Mouse (Mus musculus) T-helper 17 cell (primary cell): Measurements from ENCODE around the gene Dupd1.

Source experiments
- in situ Hi-C, 2 experiments: fragments of 300-600 bp; cut with MboI, MseI; formaldehyde crosslinking; loops; 1 replicate in 1 of 2; 2 replicates in 1 of 2; pipeline ENCODE4 v1.15.1; 2025; ENCODE audit warnings: high pct_unique_total_duplicates in 2 of 2

Dupd1 gene

DNA sequence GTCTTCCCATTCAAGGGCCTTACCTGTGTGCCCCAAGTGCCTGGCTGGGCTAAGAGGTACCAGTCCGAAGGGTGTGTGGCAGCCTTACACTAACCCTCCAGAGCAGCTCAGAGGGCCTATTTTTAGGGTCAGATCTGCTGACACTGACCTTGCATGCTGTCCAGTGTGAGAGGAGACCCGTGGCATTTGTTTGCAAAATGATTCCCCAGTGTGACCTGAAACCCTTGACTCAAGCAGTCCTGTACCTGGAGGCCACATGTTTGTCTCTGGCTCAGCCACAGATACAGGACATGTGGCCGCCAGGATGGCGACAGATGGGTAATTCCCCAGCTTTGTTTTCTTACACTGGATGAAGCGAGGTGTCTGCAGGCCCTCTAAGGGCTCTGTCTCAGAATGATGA lies at the start of gene Dupd1:
Gene Dupd1, minus strand, starts transcription at position 91 of the 400 bp plus-strand sequence.
- in situ Hi-C loops, result no loop called here

DNA sequence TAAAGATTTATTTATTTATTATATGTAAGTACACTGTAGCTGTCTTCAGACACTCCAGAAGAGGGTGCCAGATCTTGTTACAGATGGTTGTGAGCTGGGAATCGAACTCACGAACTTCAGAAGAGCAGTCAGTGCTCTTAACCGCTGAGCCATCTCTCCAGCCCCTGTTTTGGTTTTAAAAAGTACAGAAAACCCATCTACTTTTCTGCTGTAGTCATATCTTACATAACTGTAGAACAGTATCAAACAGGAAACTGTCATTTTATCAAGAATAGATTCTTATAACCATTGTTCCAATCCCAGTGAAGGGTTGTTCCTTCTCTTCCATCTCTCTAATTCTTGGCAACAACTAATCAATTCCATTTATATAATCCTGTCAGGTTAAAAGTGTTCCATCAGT lies 49.4 kb upstream of the Dupd1 start:
- in situ Hi-C loops, result no loop called here

DNA sequence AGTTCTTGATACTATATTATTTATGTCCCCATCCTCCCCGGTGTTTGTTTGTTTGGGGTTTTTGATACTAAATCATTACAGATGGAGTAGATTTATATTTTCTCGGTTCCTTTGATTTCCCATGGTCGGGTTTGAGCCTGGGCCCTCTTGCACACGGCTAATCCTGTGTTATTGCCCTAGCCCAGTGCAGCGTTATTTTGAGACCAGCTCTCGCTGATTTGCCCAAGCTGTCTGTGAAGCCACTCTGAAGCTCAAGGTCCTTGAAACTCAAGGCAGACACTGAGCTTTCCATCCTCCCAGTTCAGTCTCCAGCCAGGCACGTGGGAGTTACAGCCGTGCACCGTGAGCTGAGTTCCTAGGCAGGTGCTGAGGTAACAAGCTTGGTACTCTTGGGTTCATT lies 47.2 kb upstream of the Dupd1 start:
- in situ Hi-C loops, result no loop called here

DNA sequence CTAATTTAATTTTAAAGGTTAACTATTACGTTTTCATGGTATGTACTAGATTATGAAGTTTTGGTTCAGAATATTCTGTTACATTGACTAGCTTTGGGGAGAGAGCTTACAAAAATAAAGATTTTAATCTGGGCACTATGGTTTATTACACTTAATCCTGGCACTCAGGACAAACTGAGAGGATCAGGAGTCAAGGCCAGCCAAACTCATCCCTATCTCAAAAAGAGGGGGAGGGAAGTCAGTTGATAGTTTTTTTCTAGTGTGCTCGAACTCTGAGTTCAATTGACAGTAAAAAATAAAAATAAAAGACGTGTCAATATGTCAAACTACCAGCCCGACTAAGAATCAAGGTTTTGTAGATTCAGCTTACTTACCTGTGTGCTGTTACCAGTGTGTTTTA lies 39.0 kb upstream of the Dupd1 start:
- in situ Hi-C loops, result no loop called here

DNA sequence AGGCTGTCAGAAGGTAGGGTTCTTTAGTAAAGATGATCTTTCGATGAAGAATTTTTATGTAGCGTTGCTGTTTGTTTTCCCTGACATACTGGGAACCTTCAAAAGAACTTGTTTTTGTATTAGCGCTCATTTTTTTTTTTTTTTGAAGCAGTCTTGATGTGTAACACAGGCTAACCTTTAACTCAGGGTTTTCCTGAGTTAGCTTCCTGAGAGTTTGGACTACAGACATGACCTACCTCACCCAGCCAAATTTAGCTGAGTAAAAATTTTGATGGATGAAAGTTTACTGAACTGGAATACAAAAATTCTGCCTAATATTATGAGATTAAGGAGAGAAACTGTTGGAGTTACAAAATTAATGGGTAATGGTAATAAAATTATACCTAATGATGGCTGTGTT lies 38.0 kb upstream of the Dupd1 start:
- in situ Hi-C loops, result no loop called here

DNA sequence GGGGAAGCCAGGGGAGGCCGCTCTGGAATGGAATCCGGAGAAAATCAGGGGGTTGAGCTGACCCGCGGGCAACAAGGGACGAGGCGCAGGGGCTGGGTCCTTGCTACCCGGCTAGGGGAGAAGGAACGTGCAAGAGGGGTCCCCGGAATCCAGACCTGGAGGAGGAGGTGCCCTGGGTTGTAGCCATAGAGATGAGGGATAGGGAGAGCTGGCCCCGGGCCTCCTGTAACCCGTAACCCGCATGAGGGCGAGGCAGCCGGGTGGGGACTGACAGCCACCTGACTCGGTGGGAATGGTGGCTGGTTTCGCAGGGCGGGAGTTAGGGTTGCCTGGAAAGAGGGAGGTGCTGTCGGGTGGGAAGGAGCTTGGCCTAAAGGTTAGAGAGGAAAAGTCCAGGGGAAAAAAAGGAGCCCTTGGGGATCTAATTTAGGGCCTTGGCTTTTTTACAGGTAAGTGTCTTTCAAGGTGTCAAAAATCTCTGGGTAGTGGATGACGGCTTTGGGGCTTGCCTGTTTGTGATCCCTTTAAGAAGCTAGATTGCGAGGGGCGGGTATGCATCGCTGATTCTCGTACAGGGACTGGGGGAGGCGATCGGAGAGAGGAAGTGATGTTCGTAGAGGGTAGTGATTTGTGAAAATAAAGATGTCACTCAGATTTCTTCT lies 36.6 kb upstream of the Dupd1 start, which contains the start of gene Dusp13:
Gene Dusp13, minus strand, starts transcription at position 301 of the 662 bp plus-strand sequence.
- in situ Hi-C loops, result no loop called here

DNA sequence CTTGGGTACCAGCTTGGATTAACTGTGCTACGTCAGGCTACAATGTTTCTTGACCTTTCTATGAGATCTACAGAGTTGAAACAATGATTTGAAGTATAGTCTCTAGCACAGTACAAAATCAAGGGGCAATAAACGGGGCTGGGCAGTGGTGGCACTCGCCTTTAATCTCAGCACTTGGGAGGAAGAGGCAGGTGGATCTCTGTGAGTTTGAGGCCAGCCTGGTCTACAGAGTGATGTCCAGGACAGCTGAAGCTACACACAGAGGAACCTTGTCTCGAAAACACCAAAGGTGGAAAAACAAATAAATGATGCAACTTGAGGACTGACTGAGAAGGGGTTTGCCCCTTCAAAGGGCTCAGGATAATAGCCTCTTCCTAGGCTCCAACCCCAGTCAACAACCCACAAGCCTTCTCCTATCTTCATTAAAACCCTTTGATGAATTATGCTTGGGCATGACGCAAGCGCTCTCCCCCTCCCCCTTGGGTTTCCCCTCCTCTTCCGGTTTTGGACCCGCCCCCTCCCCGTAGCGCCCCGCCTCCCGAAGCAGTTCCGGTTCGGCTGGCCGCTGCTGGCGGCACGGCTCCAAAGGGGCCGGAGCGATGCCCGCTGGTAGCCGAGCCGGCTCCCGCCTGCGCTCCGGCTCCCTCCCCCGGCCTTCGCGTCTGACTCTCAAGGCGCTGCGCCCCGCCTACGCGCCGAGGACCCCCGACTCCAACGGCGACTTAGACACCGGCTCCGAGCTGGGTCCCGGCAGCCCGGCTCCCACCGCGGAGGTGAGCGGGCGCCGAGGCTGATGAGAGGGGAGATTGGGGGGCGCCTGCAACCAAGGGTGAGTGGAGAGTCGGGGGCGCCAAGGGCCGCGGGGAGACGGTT lies 35.9 kb upstream of the Dupd1 start, which contains the start of gene Samd8:
Gene Samd8, plus strand, starts transcription at position 524 of the 873 bp plus-strand sequence.
- in situ Hi-C loops, result no loop called here

DNA sequence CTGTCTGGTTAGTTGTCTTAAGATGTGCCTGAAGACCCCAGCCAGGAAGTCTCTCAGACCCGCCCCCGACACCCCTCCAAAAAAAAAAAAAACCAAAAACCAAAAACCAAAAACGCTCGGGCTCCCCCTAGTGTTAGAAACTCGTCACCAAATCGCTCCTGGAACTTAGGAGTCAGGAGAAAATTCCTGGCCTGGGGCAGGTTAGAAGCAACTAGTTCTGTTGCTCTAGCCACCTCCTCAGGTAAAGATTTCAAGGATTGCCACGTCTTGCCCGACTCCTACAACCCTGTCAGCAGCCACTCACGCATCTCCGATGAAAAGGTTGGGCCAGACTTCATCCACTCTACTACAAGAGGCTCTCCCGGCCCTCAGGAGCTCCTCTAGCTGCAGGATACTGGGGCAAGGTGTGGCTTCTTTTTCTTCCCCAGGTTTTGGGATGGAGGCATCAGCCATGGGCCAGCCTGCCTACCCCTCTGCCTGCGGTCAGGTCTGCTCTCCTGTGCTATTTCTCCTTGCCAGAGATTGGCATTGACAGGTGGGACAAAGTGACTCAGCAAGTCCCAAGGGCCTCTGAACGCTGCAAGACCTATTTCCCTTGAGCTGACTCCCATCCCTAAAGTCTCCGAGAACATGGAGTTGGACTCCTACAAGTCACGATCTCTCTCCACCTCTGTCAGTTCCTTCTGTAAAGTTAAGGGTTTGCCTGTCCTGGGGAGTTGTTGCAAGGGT lies 33.9 kb upstream of the Dupd1 start:
- in situ Hi-C loops, result loop anchor here (5.0 to 10.0 kb wide), 2 partner anchors 61 to 944 kb away; no protein-coding TSS in a partner anchor

DNA sequence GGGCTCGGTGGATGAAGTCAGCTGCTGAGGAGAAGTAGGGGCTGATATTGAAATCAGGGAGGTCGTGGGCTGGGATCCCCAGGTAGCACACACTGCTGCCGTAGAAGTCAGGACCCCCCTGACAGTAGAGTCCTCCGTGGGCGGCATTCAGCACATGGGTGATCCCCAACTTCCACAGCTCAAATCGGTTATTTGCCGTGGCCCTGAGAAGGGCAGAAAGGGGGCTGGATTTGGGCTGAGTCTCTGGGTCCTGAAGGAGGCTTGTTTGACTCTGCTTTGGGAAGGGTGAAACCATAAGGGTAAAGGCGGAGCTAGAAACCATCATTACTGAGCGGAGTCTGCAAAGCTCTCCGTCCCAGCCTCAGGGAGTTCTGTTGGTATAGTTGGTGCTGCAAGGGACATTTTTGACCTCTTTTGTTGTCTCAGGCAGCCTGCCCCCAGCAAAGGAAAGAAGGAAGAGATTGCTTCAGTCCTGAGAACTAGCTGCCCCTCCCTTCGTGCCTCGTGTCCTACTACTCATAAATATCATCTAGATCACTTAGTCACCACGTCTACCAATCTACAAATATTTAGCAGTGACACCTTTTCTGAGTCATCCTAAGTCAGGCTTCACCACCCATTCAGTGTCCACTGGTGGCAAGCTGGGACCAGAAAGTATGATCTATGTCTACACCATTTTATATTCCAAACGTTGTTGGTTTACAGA lies 33.2 kb upstream of the Dupd1 start:
- in situ Hi-C loops, result loop anchor here (5.0 to 10.0 kb wide), 2 partner anchors 60 to 943 kb away; no protein-coding TSS in a partner anchor

DNA sequence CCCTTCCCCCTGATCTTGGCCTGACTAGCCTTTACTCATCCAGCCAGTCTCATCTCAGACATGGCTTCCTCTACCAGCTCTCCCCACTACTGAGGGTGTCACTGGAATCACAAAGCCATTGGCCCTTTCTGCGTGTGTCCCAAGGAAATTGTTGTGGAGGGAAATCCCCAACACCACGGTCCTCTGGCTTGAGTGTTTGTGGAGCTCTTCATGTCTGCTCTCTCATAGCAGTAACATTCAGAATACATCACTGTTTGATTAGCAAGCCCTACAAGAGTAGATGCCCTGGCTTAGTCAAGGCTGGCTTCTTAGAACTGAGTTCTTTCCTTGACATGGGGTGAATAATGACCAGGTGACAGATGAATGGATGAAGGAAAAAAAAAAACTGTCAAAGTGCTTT lies 32.5 kb upstream of the Dupd1 start:
- in situ Hi-C loops, result loop anchor here (5.0 to 10.0 kb wide), 2 partner anchors 60 to 942 kb away; no protein-coding TSS in a partner anchor

DNA sequence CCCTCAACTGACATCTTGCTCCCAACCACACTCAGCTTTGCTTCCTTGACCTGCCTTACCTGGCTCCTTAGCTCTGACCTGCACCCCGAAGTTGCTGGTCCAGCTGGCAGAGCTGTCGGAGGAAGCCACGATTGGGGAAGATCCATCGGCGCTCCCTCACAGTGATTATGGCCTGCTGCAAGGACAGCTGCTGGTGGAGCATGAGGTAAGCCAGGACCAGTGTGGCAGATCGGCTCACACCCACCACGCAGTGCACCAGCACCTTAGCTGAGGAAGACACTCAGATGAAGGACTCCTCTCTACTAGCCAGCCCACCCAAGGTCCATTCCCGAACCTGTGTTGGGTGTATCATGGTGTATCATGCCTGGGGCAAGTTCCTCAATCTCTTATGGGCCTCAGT lies 31.9 kb upstream of the Dupd1 start:
- in situ Hi-C loops, result loop anchor here (5.0 to 10.0 kb wide), 2 partner anchors 59 to 941 kb away; no protein-coding TSS in a partner anchor

DNA sequence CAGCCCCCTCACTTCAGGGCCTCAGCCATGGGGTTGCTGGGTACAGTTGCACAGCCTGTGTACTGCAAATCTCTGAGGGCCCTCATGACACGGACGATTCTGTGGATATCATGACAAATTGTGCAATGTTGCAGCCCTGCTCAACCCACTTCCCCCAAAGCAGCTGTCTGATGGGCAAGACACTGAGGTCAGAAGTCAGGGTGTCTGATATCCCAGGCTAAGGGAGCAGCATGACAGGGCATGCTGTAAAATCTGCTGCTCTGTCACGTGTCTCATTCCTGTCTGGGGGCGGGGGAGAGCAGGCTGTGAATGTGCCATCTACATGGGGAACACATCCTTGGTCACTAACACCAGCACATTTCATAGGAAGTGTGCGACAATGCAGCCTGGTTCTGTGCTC lies 30.8 kb upstream of the Dupd1 start:
- in situ Hi-C loops, result loop anchor here (5.0 to 10.0 kb wide), 2 partner anchors 58 to 940 kb away; no protein-coding TSS in a partner anchor

DNA sequence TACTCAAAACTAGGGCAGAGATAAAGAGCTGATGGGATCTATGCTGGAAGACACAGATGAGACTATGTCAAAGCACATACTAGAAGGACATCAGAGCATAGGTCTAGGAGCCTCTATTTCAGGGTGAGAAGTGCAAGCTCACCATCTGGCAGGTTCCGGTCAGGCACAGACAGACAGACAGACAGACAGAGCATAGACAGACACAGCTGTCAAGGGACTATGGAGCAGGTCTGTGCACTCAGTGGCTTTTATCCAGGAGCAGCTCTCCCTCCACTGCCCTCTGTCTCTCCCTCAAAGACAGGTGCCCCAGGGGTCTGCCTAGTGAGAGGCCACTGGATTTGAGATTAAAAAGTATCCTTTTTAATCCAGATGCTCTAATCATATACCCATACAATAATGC lies 29.8 kb upstream of the Dupd1 start:
- in situ Hi-C loops, result loop anchor here in 1 of 2 experiments (10.0 kb wide), 1 partner anchor 939 kb away; no protein-coding TSS in a partner anchor

DNA sequence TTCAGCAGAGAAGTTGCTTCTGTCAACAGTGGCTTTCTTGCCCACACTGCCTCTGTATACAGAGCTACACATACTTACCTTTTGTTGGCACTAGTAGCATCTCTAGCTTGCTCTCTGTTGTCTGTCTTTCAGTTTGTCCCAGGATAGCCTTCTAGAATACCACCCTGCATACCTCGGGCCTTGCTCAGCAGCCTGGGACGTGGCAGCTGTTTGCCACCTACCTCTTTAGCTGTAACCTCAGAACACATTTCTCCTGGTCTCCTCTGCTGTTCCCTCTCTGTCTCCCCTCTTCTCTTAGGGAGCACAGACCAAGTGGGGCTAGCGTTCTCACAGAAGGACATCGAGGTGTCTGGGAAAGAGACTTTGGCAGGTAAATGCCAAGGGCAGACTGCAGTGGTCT lies 28.1 kb upstream of the Dupd1 start:
- in situ Hi-C loops, result loop anchor here in 1 of 2 experiments (10.0 kb wide), 1 partner anchor 938 kb away; no protein-coding TSS in a partner anchor

DNA sequence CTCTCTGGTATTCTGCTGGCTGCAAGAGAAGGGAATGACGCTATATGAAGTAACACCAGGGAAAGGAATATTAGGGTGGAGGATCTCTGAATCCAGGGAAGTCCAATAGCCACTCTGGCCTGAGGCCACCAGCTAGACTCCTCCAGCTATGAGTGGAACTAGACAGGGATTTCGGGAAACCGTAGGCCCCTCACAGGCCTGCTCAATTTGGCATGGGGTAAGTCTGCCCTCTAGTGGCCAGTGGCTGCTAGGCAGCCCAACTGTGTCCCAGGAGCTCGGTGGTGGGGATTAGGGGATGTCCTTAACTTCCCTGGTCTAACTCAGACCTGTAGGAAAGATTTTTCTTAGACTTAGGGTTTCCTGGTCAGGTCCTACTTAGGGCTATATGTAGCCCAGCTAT lies 27.4 kb upstream of the Dupd1 start:
- in situ Hi-C loops, result loop anchor here in 1 of 2 experiments (10.0 kb wide), 1 partner anchor 937 kb away; no protein-coding TSS in a partner anchor

DNA sequence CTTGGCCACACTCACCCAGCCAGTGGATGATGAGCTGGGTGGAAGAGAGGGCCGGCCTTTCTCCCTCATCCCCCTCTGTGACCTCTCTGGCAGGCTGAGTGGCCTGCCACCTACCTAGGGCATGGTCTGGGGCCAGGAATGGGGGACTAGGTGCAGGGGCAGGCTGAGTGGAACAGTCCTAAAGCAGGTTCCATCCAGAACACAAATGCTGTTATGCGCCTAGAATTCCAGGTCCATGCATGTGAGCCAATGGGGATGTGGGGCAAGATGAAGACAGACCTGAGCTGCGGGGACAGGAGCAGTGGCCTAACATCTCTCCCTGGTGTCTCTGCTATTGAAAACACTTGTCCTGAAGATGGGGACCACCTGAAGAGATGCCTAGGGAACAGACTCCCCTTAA lies 26.9 kb upstream of the Dupd1 start:
- in situ Hi-C loops, result loop anchor here in 1 of 2 experiments (10.0 kb wide), 1 partner anchor 937 kb away; no protein-coding TSS in a partner anchor

DNA sequence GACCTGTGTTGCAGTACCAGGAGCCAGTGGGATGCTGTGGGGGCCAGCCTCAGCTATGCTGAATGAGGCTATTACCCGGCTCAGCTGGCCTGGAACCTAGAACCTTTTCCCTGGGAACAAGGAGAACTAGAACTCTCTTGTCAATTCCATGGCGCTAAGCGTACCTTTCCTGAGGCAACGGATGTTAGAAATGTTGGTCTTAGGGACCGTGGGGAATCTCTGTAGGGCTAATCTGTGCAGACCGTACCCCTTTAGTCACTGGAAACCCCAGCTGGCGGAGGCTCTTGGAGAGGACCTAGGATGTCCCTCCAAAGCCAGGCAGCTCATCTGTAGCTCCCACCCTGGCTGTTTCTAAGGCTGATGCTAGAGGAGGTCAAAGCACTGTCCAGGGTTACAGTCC lies 26.0 kb upstream of the Dupd1 start:
- in situ Hi-C loops, result loop anchor here in 1 of 2 experiments (10.0 kb wide), 1 partner anchor 936 kb away; no protein-coding TSS in a partner anchor

DNA sequence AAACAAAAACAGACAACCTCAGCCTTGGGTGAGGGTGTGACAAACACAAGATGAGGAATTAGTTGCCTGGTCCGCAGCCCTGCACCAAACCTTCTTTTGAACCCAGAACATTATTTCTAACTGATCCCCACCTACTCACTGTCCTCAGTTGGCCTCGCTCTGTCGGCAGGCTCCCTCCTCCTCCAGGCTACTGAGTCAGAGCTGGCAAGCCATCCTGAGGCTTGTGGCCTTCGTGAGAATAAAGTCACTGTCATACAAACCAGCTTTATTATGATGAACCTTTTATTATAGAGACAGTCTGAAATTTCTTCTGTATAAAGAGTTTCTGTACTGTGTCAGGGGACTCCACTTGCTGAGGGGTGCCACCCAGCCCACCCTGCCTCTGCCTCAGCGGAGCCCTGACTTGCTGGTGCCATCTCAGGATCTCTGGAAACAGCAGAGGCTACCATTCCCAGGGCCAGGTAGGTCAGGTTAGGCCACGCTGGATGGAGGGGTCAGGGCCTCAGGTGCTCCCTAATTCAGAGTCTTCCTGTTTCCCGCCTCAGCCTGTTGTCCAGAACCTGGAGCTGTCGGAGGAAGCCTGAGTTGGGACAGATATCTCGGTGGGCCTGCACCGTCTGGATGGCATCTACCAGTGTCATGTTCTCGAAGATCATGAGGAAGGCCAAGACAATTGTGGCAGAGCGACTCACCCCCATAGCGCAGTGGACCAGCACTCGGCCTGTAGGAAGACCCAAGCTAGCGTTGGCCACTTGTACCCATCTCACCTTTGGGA lies 18.9 kb upstream of the Dupd1 start:
- in situ Hi-C loops, result loop anchor here in 1 of 2 experiments (5.0 kb wide), 1 partner anchor 606 kb away; no protein-coding TSS in a partner anchor

DNA sequence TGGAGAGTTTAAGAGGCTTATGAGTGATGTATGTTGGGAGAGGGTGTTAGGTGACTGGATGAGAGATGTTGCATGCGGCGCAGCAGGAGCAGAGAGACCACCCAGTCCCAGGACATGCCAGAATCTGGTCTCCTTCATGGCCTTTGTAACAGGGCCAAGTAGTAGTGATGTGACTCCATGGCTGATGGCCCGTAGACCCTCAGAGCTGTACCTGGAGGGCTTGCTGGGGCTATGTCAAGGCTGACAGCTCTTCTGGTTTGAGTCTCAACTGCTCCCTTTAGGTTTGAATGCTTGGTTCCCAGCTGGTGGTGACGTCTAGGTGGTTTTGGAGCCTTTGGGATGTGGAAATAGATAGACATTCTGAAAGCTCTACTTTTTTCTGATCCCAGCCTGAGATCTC lies 15.6 kb upstream of the Dupd1 start:
- in situ Hi-C loops, result loop anchor here (5.0 to 10.0 kb wide), 2 partner anchors 603 to 1265 kb away; no protein-coding TSS in a partner anchor
